Mouse (Mus musculus) skeletal muscle tissue, adult 2 months (tissue): ENCODE measurements around the gene Hist1h4f.
A peak's percentile ranks its signal among the peaks of the same experiment; 100 is the strongest.
"Not testable (repeated sequence)": the region's sequence is repeated elsewhere in the genome, so short reads cannot be mapped to it uniquely, and the experiment has no call there.

Source experiments
- DNase-seq: peaks from one replicate; pipeline ENCODE4 v3.0.0-alpha.2; 2012; ENCODE audit warnings: low read depth, low spot score

The Hist1h4f gene

DNA sequence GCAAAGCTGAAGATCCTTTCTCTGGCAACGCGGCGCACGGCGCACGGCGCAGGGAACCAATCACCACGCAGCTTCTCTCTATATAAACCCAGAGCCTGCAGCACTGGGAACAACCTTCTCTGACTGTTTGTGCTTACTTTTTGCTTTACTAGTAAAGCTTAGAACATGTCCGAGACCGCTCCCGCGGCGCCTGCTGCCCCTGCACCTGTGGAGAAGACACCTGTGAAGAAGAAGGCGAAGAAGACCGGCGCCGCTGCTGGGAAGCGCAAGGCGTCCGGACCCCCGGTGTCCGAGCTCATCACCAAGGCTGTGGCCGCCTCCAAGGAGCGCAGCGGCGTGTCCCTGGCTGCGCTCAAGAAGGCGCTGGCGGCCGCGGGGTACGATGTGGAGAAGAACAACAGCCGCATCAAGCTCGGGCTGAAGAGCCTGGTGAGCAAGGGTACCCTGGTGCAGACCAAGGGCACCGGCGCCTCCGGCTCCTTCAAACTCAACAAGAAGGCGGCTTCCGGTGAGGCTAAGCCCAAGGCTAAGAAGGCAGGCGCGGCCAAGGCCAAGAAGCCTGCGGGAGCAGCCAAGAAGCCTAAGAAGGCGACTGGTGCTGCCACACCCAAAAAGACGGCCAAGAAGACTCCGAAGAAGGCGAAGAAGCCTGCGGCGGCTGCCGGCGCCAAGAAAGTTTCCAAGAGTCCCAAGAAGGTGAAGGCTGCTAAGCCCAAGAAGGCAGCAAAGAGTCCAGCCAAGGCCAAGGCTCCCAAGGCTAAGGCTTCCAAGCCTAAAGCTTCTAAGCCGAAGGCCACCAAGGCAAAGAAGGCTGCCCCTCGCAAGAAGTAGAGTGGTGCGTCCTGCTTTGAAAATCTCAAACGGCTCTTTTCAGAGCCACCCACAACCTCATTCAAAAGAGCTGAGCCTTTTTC is 3.7 kb upstream of the Hist1h4f start:
- DNase-seq: peak; percentile 73

DNA sequence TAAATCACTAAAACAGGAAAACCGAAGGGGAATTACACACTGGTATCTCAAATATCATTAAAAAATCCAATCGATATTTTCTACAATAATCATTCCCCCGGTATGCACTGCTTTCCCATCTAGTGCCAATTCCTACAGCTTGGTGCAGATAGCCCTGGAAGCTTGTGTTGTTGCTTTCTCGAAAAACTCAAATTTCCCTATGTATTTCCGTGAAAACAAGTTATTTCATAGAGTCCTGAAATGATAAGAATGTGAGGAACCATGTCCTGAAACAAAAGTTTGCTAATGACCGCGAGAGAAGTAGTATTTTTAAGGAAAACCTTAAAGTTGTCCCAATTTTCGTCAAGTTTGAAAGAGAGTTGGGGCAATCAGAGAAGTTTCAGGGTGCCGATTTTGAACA is 2.9 kb upstream of the Hist1h4f start:
- no peak for DNase-seq

DNA sequence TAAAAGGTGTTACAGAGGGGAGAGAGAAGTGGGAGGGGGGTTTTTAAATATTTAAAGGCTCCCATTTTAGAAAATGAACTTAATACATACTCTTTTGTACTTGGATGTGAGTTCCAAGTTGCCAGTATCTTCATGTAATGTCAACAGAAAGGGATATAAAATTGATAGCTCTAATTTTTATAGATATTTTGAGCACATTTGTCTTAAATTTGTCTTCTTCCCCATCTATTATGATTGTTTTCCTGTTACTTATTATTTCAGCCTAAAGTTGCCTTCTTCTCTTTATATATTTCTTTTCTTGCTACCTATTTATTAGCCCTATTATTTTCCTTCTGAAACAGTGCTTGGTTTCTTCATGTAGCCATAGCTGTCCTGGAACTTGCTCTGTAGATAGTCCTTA is 1.5 kb upstream of the Hist1h4f start, which contains the start of gene Hist1h1d:
Gene Hist1h1d, plus strand, starts transcription at position 301 of the 400 bp plus-strand sequence.
- no peak for DNase-seq

DNA sequence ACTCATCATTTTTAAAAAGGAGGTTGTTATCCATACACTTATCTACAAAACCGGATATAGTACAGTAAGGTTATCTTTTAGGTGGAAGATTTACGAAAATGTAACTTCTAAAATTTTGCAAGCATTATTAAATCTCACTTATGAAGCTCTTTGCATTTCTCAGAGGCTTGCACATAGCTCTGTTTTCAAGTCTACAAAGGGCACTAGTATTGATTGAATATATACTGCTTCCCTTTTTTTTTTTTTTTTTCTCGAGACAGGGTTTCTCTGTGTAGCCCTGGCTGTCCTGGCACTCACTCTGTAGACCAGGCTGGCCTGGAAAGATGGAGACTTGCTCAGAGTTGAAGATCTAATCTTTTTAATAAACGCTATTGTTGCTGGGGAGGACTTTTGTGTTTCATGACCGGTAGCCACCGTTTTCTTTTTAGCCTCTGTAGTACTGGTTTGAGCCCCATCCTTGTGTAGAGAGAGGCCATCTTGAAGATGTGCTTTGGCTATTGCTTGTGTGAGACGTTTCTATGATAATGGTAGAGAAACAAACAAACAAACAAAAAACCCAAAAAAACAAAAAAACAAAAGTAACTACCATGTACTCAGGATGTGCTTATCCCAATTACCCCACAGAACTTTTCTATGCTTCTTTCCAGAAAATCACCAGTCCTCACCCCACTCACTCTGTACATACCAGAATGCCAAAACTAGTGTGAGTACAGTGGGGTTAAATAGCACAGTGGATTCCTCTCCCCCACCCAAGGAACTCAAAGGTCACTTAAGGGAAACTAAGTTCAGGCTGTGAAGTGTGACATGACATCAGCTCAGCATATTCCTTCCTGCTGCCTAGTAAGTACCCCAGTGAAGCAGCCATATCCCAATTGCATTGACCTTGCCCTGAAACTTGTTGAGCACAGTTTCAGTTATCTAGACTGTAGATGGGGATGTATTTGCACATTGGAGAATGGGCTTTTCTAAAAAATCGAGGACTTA is 775 bp upstream of the Hist1h4f start:
- no peak for DNase-seq

DNA sequence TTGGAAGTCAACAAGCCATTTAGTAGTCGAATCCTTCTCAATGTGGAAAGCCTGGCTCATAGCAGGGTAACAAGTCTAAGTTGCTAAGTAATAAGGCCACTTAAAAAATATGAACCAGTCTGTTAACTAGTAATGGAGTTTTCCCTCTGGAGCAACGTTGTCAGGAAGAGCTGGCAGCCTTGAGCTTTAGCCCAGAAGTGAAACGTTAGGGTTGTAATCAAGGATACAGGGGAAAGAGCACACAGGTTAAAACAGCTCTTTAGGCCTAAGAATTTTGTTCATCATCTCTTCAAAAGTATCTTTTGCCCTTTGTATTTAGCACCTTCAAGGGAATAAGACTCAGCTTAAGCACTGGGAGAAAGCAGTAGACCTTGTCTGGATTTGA is 695 bp downstream of the Hist1h4f start:
- no peak for DNase-seq

DNA sequence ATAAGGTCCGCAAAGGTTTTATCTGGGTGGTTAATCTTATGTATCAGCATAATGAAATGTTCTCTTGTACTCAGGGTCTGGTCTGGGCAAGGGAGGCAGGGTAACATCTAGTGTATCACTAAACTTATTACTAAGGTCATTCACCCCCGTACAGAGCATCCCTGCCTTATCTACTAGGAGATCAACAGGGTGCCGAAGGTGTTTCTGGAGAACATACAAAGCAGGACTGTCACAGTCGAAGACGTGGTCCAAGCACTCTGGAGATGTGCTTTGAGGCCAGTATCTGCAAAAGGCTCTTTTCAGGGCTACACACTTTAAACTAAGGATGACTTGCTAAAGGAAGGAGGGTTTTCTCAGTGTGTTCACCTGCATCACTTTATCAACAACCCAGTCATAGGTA is 4.8 kb downstream of the Hist1h4f start:
- no peak for DNase-seq

DNA sequence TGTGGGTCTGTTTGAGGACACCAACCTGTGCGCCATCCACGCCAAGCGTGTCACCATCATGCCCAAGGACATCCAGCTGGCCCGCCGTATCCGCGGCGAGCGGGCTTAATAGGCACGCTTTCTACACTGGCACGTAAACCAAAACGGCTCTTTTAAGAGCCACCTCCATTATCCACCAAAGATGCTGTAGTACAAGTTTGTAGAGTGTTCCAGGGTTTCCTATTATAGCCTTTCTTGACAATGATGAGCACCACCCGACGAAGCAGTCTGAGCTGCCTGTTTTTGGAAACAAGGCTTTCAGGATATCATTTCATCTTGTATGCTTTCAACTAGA is 6.7 kb downstream of the Hist1h4f start:
- DNase-seq: not testable (repeated sequence)

DNA sequence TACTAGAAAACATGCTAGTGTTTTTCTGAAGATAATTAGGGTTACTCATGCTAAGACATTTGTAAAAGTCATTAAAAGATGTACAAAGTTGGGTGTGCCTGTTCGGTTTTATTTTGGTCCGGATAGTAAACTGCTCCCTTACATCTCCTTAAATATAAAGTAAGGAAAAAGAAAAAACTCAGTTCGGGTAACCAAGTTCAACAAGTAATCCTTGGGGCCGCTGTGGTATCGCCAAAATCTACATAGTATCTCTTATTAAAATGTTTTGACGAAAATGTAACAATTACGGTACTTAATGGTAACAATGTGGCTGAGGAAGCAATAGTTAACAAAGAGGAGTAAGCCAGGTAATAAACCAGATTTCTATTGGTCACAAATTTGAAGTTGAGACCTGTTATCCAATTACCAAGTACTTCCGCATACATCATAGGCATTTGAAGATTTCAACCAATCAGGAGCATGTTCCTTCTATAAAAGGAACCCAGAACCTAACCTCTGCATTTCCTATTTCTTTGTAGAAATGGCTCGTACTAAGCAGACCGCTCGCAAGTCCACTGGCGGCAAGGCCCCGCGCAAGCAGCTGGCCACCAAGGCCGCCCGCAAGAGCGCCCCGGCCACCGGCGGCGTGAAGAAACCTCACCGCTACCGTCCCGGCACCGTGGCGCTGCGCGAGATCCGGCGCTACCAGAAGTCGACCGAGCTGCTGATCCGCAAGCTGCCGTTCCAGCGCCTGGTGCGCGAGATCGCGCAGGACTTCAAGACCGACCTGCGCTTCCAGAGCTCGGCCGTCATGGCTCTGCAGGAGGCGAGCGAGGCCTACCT is 7.3 kb downstream of the Hist1h4f start, which contains the start of gene Hist1h3f:
Gene Hist1h3f, plus strand, starts transcription at position 88 of the 822 bp plus-strand sequence.
- DNase-seq: peak; percentile 94

DNA sequence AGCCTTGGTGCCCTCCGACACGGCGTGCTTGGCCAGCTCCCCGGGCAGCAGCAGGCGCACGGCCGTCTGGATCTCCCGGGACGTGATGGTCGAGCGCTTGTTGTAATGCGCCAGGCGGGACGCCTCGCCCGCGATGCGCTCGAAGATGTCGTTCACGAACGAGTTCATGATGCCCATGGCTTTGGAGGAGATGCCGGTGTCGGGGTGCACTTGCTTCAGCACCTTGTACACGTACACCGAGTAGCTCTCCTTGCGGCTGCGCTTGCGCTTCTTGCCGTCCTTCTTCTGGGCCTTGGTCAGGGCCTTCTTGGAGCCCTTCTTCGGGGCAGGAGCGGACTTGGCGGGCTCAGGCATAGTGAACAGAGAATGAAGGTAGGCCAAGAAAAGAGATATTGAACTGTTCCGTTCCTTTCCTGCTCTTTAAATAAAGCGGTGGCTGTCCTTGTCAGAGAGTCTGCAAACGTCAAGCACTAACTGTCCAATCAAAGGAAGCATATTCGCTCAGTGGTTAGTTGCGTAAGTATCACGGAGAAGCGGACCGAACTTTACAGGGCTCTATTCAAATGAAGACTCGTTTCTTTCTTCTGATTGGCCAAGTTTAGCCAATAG is 8.3 kb downstream of the Hist1h4f start, which contains the start of gene Hist1h2bh:
Gene Hist1h2bh, minus strand, starts transcription at position 394 of the 609 bp plus-strand sequence.
- DNase-seq: peak; percentile 94

DNA sequence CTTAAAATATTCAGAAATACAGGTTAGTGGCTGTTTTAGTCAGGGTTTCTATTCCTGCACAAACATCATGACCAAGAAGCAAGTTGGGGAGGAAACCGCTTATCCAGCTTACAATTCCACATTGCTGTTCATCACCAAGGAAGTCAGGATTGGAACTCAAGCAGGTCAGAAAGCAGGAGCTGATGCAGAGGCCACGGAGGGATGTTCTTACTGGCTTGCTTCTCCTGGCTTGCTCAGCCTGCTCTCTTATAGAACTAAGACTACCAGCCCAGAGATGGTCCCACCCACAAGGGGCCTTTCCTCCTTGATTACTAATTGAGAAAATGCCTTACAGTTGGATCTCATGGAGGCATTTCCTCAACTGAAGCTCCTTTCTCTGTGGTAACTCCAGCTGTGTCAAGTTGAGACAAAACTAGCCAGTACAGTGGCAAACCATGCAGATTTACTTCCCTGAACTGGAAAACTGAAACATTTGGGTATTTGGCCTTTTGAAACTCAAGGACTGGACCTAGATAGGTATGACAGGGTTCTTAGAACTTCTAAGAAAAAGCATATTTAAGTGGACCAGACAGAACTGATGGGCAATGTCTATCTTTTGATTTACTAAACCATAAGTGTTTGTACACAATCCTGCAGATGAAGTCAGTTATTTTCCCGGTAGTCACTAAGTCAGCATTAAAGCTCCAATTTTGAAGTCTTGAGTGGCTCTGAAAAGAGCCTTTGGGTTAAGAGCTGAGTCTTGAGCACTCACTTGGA is 9.0 kb downstream of the Hist1h4f start:
- DNase-seq: not testable (repeated sequence)

DNA sequence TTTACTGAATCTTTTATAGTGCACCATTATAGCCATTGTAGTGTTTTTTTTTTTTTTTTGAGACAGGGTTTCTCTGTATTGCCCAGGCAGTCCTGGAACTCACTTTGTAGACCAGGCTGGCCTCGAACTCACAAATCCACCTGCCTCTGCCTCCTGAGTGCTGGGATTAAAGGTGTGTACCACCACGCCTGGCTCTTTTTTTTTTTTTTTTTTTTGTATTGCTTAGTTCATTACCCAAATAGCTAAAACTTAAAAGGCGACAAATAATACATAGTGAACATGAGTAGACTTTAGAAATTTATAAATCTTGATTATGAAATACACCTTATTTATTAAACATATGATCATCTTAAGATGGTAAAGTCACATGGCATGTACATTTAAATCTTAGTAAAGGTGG is 10.0 kb downstream of the Hist1h4f start:
- no peak for DNase-seq

DNA sequence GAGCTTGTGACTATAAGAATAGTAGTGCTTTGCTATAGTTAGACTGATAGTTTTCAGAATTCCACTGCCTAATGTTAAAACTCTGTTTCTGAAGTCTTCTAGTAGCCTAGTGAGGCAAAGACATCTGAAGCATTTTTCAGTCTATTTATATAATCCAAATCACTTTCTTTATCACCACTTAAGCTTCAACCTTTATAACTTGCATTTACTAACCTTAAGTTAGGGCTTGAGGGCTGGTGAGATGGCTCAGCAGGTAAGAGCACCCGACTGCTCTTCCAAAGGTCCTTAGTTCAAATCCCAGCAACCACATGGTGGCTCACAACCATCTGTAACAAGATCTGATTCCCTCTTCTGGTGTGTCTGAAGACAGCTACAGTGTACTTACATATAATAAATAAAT is 11.6 kb downstream of the Hist1h4f start:
- not testable (repeated sequence) for DNase-seq

DNA sequence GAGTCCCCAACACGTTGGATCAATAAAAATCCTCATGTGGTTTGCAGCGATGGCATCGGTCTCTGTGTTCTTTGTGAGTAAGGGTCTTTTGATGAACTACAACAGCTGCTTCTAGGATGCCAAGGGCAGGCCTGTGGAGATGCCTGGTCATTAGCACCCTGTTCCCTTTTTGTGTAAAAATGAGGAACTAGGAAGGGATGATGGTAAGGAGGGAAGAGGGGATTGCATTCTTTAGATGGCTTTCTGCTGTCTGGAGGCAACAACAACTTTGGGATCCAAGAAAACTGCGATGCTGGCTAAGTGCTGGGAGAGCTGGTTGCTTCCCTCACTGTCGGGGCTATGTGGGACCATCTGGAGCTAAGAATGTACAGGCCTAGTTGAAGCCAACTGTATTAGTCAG is 13.2 kb downstream of the Hist1h4f start:
- DNase-seq: no peak

DNA sequence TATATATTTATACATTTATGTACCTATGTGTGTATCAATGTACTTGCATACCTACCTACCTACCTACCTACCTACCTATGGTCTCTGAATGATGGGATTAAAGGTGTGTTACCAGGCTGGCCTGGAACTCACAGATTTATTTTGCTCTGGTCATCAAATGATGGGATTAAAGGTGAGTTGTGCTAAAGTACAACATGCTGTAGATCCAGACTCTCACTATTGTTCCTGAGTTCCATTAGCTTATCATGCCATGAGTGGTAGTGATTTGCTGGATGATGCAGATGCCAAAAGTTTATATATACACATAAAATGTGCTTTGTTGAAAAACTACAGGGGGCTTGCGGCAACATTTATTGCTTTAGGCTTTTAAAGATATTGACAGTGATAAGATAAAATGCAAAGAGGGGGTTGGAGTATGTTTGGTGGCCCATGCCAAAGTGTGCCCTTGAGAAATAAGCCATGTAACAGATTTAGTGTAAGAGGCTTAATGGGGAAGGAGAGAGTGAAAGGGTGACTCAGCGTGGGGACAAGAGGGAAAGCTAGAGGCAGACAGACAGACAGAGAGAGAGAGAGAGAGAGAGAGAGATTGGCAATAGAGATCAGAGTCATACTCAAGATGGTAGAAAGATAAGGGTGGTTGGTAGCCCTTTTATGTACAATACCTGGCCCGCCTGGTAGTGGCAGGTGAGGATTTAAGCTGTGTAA is 14.3 kb downstream of the Hist1h4f start:
- DNase-seq: no peak

DNA sequence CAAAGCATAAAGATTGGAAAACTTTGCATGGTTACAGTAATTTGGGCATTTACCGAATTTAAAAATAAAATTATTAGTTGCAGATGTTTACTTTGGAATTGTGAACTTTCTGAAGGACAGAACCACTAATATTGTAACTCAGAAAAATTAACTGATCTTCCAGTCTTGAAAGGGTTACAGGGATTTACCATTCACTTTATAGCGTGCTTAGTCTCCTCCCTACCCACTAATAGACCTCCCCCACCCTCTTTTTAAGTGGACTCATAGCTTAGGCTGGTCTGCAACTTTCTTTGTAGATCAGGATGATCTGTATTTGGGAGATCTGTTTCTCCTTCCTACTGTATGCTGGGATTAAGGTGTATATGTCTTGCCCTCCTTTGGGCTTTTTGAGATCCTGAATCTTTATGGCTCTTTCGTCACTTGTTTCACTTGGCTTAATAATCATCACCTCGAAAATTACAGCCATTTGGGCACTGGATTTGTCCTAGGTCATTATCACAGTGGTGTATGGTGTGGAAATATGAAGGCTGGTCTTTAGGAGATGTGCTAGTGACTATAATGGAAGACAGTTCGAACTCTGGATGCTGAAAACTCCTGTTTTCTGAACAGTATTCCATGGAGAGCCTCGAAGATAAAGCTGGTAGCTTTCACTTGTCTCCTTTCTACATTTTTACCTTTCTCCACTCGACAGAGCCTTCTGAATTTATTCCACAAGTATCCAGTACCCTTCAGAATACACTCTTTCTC is 15.2 kb downstream of the Hist1h4f start:
- DNase-seq: no peak

DNA sequence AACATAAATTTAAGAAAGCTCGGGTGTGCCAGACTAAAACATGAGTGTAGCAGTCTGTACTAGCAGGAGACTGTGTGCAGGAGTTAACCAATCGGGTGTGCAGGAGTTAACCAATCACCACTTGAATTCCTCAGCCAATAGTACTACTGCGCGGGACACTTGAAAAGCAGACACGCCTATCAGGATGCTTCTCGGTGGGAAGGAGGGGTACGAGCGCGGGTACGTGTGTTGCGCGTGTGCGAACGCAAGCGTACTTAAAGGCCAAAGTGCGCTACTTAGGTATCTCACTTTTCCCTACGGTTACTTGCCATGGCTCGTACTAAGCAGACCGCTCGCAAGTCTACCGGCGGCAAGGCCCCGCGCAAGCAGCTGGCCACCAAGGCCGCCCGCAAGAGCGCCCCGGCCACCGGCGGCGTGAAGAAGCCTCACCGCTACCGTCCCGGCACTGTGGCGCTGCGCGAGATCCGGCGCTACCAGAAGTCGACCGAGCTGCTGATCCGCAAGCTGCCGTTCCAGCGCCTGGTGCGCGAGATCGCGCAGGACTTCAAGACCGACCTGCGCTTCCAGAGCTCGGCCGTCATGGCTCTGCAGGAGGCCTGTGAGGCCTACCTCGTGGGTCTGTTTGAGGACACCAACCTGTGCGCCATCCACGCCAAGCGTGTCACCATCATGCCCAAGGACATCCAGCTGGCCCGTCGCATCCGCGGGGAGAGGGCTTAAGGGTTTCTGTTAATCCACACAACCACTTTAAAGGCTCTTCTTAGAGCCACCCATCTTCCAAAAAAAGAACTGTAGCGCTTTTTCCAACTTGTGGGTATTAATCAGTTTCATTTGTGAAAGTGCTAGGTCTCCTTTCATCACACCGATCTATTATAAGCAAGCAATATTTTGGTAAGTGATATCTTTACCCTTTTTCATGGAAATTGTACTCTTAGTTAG is 16.0 kb downstream of the Hist1h4f start, which contains the start of gene Hist1h3g:
Gene Hist1h3g, plus strand, starts transcription at position 286 of the 939 bp plus-strand sequence.
- peak; percentile 89 for DNase-seq

DNA sequence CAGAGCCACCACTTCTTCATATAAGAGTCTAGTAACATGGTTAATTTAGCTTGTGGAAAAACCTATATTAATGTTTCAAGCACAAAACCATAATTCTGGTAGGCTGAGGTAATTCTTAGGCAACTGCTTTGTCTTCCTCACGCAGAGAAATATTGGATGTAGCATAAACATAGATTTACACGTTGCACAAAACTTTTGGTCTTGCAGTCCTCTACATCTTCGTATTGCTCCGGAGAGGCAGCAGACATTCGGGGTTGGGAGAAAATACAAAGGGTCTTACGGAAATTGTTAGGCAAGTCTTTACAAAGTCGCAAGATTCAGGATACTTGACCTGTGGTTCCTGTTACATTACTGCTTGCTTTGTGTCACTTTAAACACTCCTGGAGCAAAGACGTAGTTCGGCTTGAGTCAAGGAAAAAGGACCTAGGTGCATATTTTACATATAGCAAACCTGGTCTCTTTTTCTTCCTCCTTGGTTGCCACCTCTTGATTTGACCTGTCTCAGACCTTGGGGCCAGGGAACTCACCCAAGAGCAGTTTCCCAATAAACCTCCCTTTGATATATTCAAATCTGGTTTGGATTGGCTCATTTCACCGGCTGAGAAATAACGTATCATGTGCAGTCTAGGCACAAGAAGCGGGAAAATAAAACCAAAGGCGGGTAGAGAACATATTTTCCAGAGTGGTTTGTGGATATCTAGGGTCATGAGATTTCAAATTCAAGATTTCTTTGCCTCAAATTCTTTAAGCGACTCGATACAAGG is 16.9 kb downstream of the Hist1h4f start:
- no peak for DNase-seq
